Mouse (Mus musculus) neural tube, embryonic 11.5 days (tissue): ENCODE results near the gene Klk11. TPM values are rescaled to one million over a fixed set of nuclear protein-coding genes. Genes with fewer than 3 reads are reported as not detected.

Source experiments
- ATAC-seq: fragments of 200-750 bp; cut with Nextera tagmentation; 2 replicates; pipeline ENCODE4 v1.8.0; 2017; ENCODE audit warnings: moderate number of reproducible peaks, mild to moderate bottlenecking, moderate TSS enrichment, moderate library complexity; ENCODE audit not compliant: insufficient read depth, low FRiP score, low TSS enrichment
- DNase-seq: peaks from one replicate; pipeline ENCODE4 v3.0.0-alpha.2; 2015; ENCODE audit warnings: low spot score
- H3K27ac ChIP-seq: fragments of 300-500 bp; sonication (generic); 2 replicates; pipeline ENCODE4 v1.5.1; 2014; ENCODE audit warnings: low read depth, mild to moderate bottlenecking, low read length
- H3K27me3 ChIP-seq: fragments of 300-500 bp; sonication (generic); 2 replicates; pipeline ENCODE4 v1.6.1; 2014; ENCODE audit warnings: mild to moderate bottlenecking, low read length, mixed read lengths; ENCODE audit not compliant: control insufficient read depth, insufficient read depth
- H3K36me3 ChIP-seq: fragments of 300-500 bp; sonication (generic); 2 replicates; pipeline ENCODE4 v1.6.1; 2014; ENCODE audit warnings: mild to moderate bottlenecking, low read length, moderate library complexity, mixed read lengths; ENCODE audit not compliant: control insufficient read depth, insufficient read depth
- H3K4me1 ChIP-seq: fragments of 300-500 bp; sonication (generic); 2 replicates; pipeline ENCODE4 v1.6.1; 2014; ENCODE audit warnings: low read length, mixed read lengths; ENCODE audit not compliant: control insufficient read depth, insufficient read depth
- H3K4me2 ChIP-seq: fragments of 300-500 bp; sonication (generic); 2 replicates; pipeline ENCODE4 v1.6.1; 2014; ENCODE audit warnings: low read depth, mild to moderate bottlenecking, moderate library complexity
- H3K4me3 ChIP-seq: fragments of 300-500 bp; sonication (generic); 2 replicates; pipeline ENCODE4 v1.5.1; 2014; ENCODE audit warnings: low read depth, low read length
- H3K9ac ChIP-seq: fragments of 300-500 bp; sonication (generic); 2 replicates; pipeline ENCODE4 v1.6.1; 2014; ENCODE audit warnings: mild to moderate bottlenecking, low read length
- H3K9me3 ChIP-seq: fragments of 300-500 bp; sonication (generic); 2 replicates; pipeline ENCODE4 v1.6.1; 2016; ENCODE audit warnings: low read length; ENCODE audit not compliant: control insufficient read depth
- WGBS: fragments of 180-500 bp; shearing (Covaris S2); extraction: QIAGEN DNeasy Blood & Tissue Kit; methylation state at CpG from one replicate; pipeline ENCODE4 v1.1.7; 2014; 5-methylcytosine and 5-hydroxymethylcytosine counted together
- polyA plus RNA-seq: library from polyadenylated mRNA; unstranded; fragments of >200 nt; fragmentation: Nextera tagmentation; extraction: Ambion mirVana; gene quantifications from 2 replicates; pipeline ENCODE4 v1.2.1, GENCODE M21; 2014

The Klk11 gene
- polyA plus RNA-seq, 1 experiment from 2014 or later = not detected

DNA sequence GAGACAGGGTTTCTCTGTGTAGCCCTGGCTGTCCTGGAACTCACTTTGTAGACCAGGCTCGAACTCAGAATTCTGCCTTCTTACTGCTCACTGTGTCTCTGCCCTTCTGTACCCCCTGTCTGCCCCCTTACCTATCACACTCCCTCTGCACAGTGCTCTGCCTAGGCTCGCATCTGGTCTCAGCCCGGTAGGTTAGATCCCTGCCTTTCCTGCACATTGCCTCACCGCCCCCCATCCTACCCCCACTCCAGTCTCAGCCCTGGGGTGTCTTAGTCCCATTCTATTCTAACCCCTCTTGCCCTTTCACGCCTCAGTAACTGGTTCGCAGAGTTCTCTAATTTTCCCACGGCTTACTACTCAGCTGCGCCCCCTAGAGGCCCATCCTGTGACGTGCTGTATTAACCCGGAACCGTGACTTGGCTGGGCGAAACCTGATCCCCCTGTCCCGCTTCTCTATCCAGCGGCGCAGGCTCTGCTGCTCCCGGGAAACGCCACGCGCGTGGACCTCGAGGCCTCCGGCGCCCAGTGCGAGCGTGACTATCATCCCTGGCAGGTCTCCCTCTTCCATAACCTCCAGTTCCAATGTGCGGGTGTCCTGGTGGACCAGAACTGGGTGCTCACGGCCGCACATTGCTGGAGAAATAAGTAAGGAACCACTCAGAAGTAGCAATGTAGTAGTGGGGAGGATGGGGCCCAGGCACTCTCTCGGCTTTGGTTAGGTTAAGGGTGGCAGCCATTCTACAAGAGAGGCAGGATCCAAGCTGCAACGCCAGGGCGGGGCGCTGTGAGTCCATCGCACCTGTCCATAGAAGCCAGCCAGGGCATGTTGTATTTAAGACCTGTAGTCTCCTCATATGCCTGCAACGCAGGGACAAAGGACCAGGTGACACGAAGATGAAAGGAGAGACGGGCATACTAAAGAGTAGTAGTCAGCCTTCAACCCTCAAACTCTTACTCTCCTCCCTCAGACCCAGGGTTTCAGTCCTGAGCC, 8.2 kb downstream of the Klk11 start:
- no peaks in the 10 kb centered on the region for H3K4me1 ChIP-seq
- peak overlapping the region; percentile 54 for H3K4me2 ChIP-seq
- ATAC-seq (peak; percentile 67), DNase-seq (peak; percentile 89)
- peak overlapping the region; percentile 52 for H3K9ac ChIP-seq
- H3K36me3 ChIP-seq = no peaks in the 10 kb centered on the region
- 8% methylated on average over 36 of the region's 36 CpGs for WGBS
- no peaks in the 10 kb centered on the region for H3K27me3 ChIP-seq
- H3K4me3 ChIP-seq = peak overlapping the region; percentile 20
- H3K27ac ChIP-seq = no peak overlapping the region
- H3K9me3 ChIP-seq = no peaks in the 10 kb centered on the region

DNA sequence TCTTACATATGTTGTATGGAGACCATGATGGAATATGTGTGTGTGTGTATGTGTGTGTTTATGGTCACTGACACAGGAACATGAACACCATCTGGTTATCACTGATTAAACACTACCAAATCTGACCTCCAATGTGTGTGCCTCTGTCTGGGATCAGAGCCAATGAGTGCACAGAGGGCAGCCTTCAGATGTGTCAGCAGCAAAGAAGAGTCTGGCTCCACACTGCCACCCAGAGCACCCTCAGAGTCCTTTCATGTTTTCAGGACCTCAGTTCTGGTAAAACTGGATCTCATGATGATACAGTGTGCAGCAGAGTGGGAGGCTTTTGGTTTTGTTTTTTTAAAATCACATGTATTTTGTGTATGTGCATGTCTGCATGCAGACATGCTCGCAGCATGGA, 10.9 kb downstream of the Klk11 start:
- DNase-seq (no peak), ATAC-seq (no peak)
- WGBS = 86% methylated on average over 1 of the region's 1 CpGs
- H3K4me2 ChIP-seq = no peak overlapping the region
- no peak overlapping the region for H3K27ac ChIP-seq
- no peaks in the 10 kb centered on the region for H3K36me3 ChIP-seq
- no peaks in the 10 kb centered on the region for H3K27me3 ChIP-seq
- H3K9ac ChIP-seq = no peak overlapping the region
- H3K4me1 ChIP-seq = no peaks in the 10 kb centered on the region
- H3K4me3 ChIP-seq = no peak overlapping the region
- no peaks in the 10 kb centered on the region for H3K9me3 ChIP-seq

DNA sequence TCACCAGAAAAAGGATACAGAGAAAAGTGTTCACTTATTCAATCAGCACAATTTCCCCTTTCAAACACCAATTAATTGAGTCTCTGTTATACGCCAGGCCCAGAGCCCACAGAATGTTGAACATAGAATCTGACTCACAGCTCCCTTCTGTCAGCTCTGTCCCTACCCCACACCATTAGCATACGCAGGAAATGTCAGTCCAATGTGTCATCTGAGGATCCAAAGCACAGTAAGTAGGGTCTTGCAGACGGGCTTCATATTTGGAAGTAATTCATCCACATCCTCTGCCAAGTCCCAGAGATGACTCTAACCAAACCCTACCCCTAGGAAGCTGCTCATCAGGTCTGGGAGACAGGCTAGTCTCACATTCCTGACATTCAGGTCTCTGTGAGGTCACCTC, 13.7 kb downstream of the Klk11 start:
- Histone ChIP-seq H3K4me1 (no peaks in the 10 kb centered on the region), H3K4me2 (no peak overlapping the region), H3K27ac (no peak overlapping the region), H3K36me3 (no peaks in the 10 kb centered on the region), H3K9me3 (no peaks in the 10 kb centered on the region), H3K4me3 (no peak overlapping the region), H3K27me3 (no peaks in the 10 kb centered on the region), H3K9ac (no peak overlapping the region)
- no peak for ATAC-seq
- no peak for DNase-seq
- WGBS = 80% methylated on average over 3 of the region's 3 CpGs

DNA sequence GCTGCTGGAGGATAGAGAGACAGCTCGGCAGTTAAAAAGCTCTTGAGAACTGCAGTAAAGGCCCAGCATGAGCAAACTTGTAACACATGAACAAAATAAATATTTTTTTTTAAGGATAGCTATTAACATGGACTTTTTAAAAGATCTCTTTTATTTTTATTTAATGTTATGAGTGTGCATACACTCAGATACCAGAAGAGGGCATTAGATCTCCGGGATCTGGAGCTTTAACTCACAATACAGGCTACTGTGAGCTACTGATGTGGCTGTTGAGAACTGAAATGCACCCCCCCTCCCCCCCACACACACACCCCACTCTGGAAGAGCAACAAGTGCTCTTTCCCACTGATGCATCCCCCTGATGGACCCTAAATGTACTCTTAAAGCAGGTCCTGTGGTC, 14.9 kb downstream of the Klk11 start:
- no peaks in the 10 kb centered on the region for H3K36me3 ChIP-seq
- H3K27ac ChIP-seq = no peak overlapping the region
- no peaks in the 10 kb centered on the region for H3K4me1 ChIP-seq
- H3K4me3 ChIP-seq = no peak overlapping the region
- ATAC-seq (no peak), DNase-seq (no peak)
- no peaks in the 10 kb centered on the region for H3K9me3 ChIP-seq
- no peak overlapping the region for H3K4me2 ChIP-seq
- H3K9ac ChIP-seq = no peak overlapping the region
- no peaks in the 10 kb centered on the region for H3K27me3 ChIP-seq
- WGBS = 64% methylated on average over 2 of the region's 2 CpGs

GRCm38 (mm10) chr7:43791591-43791990, 17.2 kb downstream of the Klk11 start, which contains the start of gene Klk9:
Gene Klk9, plus strand, starts transcription at chr7:43791891.
- no peak within 1 kb of the TSS for H3K4me2 ChIP-seq
- H3K27ac ChIP-seq = no peak within 1 kb of the TSS
- H3K36me3 ChIP-seq = no peaks in the 10 kb centered on the region
- no peak for DNase-seq
- peaks cover 7% of the 10 kb centered on the region for H3K27me3 ChIP-seq
- no peaks in the 10 kb centered on the region for H3K9me3 ChIP-seq
- 79% methylated on average over 7 of the region's 7 CpGs for WGBS
- no peak within 1 kb of the TSS for H3K4me3 ChIP-seq
- H3K4me1 ChIP-seq = no peaks in the 10 kb centered on the region
- no peak for ATAC-seq
- no peak within 1 kb of the TSS for H3K9ac ChIP-seq

DNA sequence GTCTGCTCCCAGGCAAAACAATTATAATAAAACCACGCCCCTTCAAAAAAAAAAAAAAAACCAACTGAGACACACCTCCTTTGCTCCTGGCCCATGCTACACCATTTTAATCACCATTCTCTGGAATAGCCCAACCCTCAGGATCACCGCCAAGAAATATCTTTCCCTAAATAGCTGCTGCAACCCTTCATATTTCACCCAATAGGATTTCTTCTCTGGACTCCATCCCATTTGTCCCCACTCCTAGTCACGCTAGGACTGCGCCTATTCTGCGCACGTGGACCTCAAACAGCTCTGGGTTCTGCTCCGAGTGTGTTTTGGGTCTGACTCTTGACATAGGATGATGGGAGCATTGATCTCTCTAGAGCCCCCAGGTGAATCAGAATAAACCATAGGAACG, 22.0 kb downstream of the Klk11 start:
- DNase-seq (no peak), ATAC-seq (no peak)
- Histone ChIP-seq H3K27me3 (peaks cover 14% of the 10 kb centered on the region), H3K27ac (no peak overlapping the region), H3K9ac (no peak overlapping the region), H3K36me3 (no peaks in the 10 kb centered on the region), H3K4me3 (peak overlapping the region; percentile 34), H3K9me3 (no peaks in the 10 kb centered on the region), H3K4me2 (peak overlapping the region; percentile 58), H3K4me1 (no peaks in the 10 kb centered on the region)
- WGBS = 8% methylated on average over 8 of the region's 8 CpGs

DNA sequence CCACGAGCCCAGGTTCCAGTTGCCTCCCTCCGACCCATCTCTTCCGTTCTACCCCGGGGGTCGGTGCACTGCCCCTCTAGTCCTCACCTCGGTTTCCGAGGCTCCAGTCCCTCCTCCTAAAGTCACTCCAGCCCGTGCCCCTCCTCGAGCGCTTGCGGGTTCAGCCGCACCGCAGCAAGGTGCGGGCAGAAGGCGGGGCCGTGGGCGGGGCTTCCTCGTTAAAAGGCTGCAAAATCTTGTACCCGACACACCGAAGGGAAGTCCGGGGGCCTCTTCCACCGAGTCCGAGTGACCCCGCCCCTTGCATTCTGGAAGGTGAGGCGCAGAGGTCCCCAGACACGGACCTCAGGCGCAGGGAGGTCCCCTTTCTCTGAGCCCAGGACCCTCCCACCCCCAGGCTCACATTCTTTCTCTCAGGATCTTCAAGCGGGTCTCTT, 22.9 kb downstream of the Klk11 start, which contains the start of gene Klk8:
TSS of gene Klk8 (plus strand) at position 245 of the 437 bp plus-strand sequence.
- Histone ChIP-seq H3K9me3 (no peaks in the 10 kb centered on the region), H3K9ac (peak within 1 kb of the TSS; percentile 44), H3K4me1 (no peaks in the 10 kb centered on the region), H3K4me2 (peak within 1 kb of the TSS; percentile 58), H3K27ac (no peak within 1 kb of the TSS), H3K27me3 (peaks cover 14% of the 10 kb centered on the region), H3K36me3 (no peaks in the 10 kb centered on the region), H3K4me3 (peak within 1 kb of the TSS; percentile 34)
- DNase-seq = no peak
- no peak for ATAC-seq
- WGBS = under 1% methylated on average over 28 of the region's 28 CpGs

DNA sequence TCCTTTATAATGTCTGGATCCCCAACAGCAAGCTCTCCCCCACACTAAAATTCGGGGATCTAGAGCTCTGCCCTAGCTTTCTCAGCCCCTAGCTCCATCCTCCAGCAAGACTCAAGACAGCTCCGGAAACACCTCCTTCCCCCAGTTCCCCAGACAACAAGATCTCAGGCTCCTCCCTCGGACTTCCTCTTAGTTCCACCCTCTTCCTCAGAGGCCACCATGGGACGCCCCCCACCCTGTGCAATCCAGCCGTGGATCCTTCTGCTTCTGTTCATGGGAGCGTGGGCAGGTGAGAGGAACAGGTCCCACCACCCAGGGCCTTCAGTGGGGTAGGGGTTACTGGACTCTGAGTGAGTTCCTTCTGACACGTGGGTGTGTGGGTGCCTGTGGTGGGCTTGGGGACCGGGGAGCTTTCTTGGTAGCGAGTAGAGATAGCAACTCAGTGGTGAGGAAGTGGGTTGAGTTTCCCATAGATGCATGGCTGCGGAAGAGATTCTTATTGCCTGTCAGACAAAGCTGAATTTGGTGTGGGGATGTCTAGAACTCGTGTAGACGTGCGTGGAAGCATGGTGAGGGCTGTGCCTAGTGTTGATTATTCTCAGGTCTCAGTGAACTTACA, 23.5 kb downstream of the Klk11 start:
- H3K4me3 ChIP-seq = peak overlapping the region; percentile 34
- no peaks in the 10 kb centered on the region for H3K4me1 ChIP-seq
- no peak for ATAC-seq
- H3K27ac ChIP-seq = no peak overlapping the region
- H3K36me3 ChIP-seq = no peaks in the 10 kb centered on the region
- no peak overlapping the region for H3K9ac ChIP-seq
- no peak for DNase-seq
- H3K27me3 ChIP-seq = peaks cover 14% of the 10 kb centered on the region
- H3K9me3 ChIP-seq = no peaks in the 10 kb centered on the region
- H3K4me2 ChIP-seq = peak overlapping the region; percentile 58
- 41% methylated on average over 13 of the region's 13 CpGs for WGBS
